Mouse (Mus musculus): Measurements from ENCODE around the gene Ikzf3. TPM values are rescaled to one million over a fixed set of nuclear protein-coding genes. Genes with fewer than 3 reads are reported as not detected.
A peak's percentile ranks its signal among the peaks of the same experiment; 100 is the strongest.

Gene Ikzf3
- total and polyA plus RNA-seq, 2 experiments = 0.37 to 1.1 TPM

DNA sequence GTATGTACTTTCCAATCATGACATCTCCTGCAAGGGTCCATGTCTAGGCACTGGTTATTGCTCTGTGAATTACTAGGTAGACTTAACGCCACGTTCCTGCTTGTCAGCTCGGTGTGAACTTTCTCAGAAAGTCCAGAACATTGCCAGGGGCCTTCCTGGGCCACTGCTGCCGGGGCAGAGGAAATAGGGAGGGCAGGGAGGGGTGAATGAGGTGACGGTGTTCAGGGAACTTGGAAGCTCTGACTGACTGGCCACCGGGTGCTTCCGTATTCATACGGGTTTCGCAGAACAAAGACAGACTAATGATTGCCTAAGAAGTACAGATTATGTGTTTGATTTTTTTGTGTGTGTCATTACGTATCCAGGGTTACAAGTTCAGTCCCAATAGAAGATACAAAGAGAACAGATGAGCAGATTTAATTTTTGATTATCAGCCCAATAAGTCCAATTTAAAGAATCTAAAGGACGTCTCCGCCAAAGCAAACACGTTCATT lies 18.1 kb upstream of the Ikzf3 start:
- no peak for TF ChIP-seq POLR2A (IDR thresholded peaks at IDR 0.05; ENCODE audit: extremely low read depth, insufficient read depth, low read length)
- no peak for TF ChIP-seq CTCF (IDR thresholded peaks at IDR 0.05; ENCODE audit: low read depth, low read length)
- DNase-seq (ENCODE audit: extremely low read depth, low read depth, low spot score) = peak; percentile 77
- Histone ChIP-seq H3K27me3 (ENCODE audit: control insufficient read depth, insufficient read depth, low read length) (no peaks in the 10 kb centered on the region), H3K79me2 (ENCODE audit: control insufficient read depth, insufficient read depth, low read length) (no peaks in the 10 kb centered on the region), H3K9ac (ENCODE audit: low read depth, low read length) (no peak overlapping the region), H3K36me3 (ENCODE audit: control insufficient read depth, insufficient read depth, low read length) (no peaks in the 10 kb centered on the region), H3K4me1 (ENCODE audit: control insufficient read depth, insufficient read depth, low read length) (peaks cover 14% of the 10 kb centered on the region), H3K4me3 (ENCODE audit: insufficient read depth, low read depth, low read length) (no peak overlapping the region), H3K27ac (replicated peaks; ENCODE audit: insufficient read depth, low read depth, low read length) (peak overlapping the region; percentile 24; the same call in 1 of the 2 replicates)
- WGBS = 19% methylated on average over 13 of the region's 13 CpGs

DNA sequence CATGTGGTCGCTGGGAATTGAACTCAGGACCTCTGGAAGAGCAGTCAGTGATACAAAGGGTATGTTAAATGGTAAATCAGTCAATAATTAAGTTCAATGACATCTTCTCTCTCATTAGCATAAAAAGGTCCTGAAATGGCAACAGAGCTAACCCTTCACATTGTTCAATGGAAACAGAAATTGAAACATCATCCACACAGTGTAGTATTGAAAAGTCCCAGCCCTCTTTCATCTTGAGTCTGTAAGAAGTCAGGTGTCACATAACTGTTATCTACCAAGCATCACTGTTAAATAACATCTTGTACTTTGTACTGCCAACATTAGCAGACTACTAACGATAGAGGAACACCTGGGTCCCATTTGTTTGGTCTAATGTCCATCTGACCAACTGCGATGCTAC lies 17.2 kb upstream of the Ikzf3 start:
- Histone ChIP-seq H3K36me3 (ENCODE audit: control insufficient read depth, insufficient read depth, low read length) (no peaks in the 10 kb centered on the region), H3K27ac (replicated peaks; ENCODE audit: insufficient read depth, low read depth, low read length) (no peak overlapping the region), H3K9ac (ENCODE audit: low read depth, low read length) (no peak overlapping the region), H3K79me2 (ENCODE audit: control insufficient read depth, insufficient read depth, low read length) (no peaks in the 10 kb centered on the region), H3K4me1 (ENCODE audit: control insufficient read depth, insufficient read depth, low read length) (peaks cover 14% of the 10 kb centered on the region), H3K27me3 (ENCODE audit: control insufficient read depth, insufficient read depth, low read length) (no peaks in the 10 kb centered on the region), H3K4me3 (ENCODE audit: insufficient read depth, low read depth, low read length) (no peak overlapping the region)
- no peak for TF ChIP-seq CTCF (IDR thresholded peaks at IDR 0.05; ENCODE audit: low read depth, low read length)
- TF ChIP-seq POLR2A (IDR thresholded peaks at IDR 0.05; ENCODE audit: extremely low read depth, insufficient read depth, low read length) = no peak
- DNase-seq (ENCODE audit: extremely low read depth, low read depth, low spot score) = no peak
- WGBS = 68% methylated on average over 3 of the region's 3 CpGs

DNA sequence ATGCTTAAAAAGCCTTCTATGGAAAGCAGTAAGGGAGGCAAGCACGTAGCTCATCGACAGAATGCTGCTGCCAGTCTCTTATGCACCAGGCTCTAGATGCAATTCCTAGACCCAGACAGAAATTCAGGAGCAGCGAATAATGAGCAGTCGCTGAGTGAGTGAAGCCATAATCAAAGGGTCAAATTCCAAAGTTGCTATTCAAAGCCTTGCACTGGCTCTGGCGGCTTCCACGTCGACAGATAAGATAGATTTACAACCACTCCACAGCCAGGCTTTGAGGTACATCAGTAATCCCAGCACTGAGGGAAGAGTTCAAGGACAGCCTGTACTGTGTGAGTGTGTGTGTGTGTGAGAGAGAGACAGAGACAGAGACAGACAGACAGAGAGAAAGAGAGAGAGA lies 15.1 kb upstream of the Ikzf3 start:
- peak; percentile 64 for DNase-seq (ENCODE audit: extremely low read depth, low read depth, low spot score)
- Histone ChIP-seq H3K36me3 (ENCODE audit: control insufficient read depth, insufficient read depth, low read length) (no peaks in the 10 kb centered on the region), H3K9ac (ENCODE audit: low read depth, low read length) (no peak overlapping the region), H3K4me3 (ENCODE audit: insufficient read depth, low read depth, low read length) (no peak overlapping the region), H3K4me1 (ENCODE audit: control insufficient read depth, insufficient read depth, low read length) (peaks cover 14% of the 10 kb centered on the region), H3K27me3 (ENCODE audit: control insufficient read depth, insufficient read depth, low read length) (no peaks in the 10 kb centered on the region), H3K27ac (replicated peaks; ENCODE audit: insufficient read depth, low read depth, low read length) (no peak overlapping the region), H3K79me2 (ENCODE audit: control insufficient read depth, insufficient read depth, low read length) (no peaks in the 10 kb centered on the region)
- TF ChIP-seq CTCF (IDR thresholded peaks at IDR 0.05; ENCODE audit: low read depth, low read length) (no peak), POLR2A (IDR thresholded peaks at IDR 0.05; ENCODE audit: extremely low read depth, insufficient read depth, low read length) (no peak)
- 24% methylated on average over 7 of the region's 7 CpGs for WGBS

DNA sequence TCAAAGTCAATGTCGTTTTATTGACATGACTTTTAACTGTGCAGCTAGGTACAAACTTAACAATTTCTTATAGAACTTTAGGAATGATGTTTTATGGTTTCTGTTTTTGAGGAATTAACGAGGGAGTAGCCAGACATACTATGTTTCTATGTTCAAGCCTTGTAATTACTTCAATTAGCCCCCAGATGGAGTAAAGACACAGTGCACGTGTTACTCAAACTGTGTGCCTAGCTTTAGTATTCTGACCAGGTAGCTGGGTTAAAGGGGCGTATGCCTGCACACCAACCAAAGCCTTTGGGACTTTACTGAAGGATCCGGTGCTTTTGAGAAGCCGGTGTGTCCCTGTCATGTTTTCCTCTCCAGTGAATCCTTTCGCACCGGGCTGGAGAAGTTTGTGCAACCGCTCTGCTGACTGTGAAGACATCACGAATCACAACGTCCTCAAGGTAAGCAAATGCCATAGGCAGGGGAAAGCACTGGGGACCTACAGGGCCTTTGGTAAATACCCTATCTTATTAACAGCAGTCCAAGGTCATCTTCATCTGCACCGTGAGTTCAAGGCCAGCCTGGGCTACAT lies 9.4 kb upstream of the Ikzf3 start:
- Histone ChIP-seq H3K27ac (replicated peaks; ENCODE audit: insufficient read depth, low read depth, low read length) (no peak overlapping the region), H3K36me3 (ENCODE audit: control insufficient read depth, insufficient read depth, low read length) (no peaks in the 10 kb centered on the region), H3K9ac (ENCODE audit: low read depth, low read length) (no peak overlapping the region), H3K4me1 (ENCODE audit: control insufficient read depth, insufficient read depth, low read length) (peaks cover 3% of the 10 kb centered on the region), H3K27me3 (ENCODE audit: control insufficient read depth, insufficient read depth, low read length) (no peaks in the 10 kb centered on the region; the same call in 1 of the 2 replicates), H3K79me2 (ENCODE audit: control insufficient read depth, insufficient read depth, low read length) (no peaks in the 10 kb centered on the region), H3K4me3 (ENCODE audit: insufficient read depth, low read depth, low read length) (no peak overlapping the region)
- no peak for TF ChIP-seq POLR2A (IDR thresholded peaks at IDR 0.05; ENCODE audit: extremely low read depth, insufficient read depth, low read length)
- TF ChIP-seq CTCF (IDR thresholded peaks at IDR 0.05; ENCODE audit: low read depth, low read length) = 0 out of 2 replicates have a peak, but pooled peaks have one; percentile 15
- peak; percentile 46 for DNase-seq (ENCODE audit: extremely low read depth, low read depth, low spot score)
- 60% methylated on average over 12 of the region's 12 CpGs for WGBS

DNA sequence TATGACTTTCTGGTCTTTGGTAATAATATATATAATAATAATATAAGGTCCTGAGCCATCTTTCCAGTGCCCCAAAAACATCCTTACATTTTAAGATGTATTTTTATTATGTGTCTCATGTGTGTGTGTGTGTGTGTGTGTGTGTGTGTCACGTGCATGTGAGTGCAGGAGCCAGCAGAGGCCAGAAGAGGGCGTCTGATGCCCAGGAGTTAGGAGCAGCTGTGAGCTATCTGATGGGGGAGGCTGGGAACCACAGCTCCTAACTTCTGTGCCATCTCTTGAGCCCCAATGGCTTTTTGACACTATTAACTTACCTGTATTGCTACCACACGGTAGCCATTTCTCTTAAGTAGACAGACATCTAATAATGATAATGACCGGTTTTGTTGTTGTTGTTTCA lies 8.1 kb upstream of the Ikzf3 start:
- Histone ChIP-seq H3K79me2 (ENCODE audit: control insufficient read depth, insufficient read depth, low read length) (no peaks in the 10 kb centered on the region), H3K9ac (ENCODE audit: low read depth, low read length) (no peak overlapping the region), H3K36me3 (ENCODE audit: control insufficient read depth, insufficient read depth, low read length) (no peaks in the 10 kb centered on the region), H3K27ac (replicated peaks; ENCODE audit: insufficient read depth, low read depth, low read length) (no peak overlapping the region), H3K4me3 (ENCODE audit: insufficient read depth, low read depth, low read length) (no peak overlapping the region), H3K4me1 (ENCODE audit: control insufficient read depth, insufficient read depth, low read length) (peaks cover 3% of the 10 kb centered on the region), H3K27me3 (ENCODE audit: control insufficient read depth, insufficient read depth, low read length) (peaks cover 6% of the 10 kb centered on the region; the same call in 1 of the 2 replicates)
- TF ChIP-seq CTCF (IDR thresholded peaks at IDR 0.05; ENCODE audit: low read depth, low read length) (no peak), POLR2A (IDR thresholded peaks at IDR 0.05; ENCODE audit: extremely low read depth, insufficient read depth, low read length) (no peak)
- 91% methylated on average over 4 of the region's 4 CpGs for WGBS
- DNase-seq (ENCODE audit: extremely low read depth, low read depth, low spot score) = no peak
